Mouse (Mus musculus) mouse trophoblast stem cell (cell line): Measurements from ENCODE around the gene Odc1.
"Not testable (repeated sequence)": the region's sequence is repeated elsewhere in the genome, so short reads cannot be mapped to it uniquely, and the experiment has no call there.

Experiments used
- in situ Hi-C, 2 experiments: fragments of 300-500 bp; cut with MseI, MboI; formaldehyde crosslinking; loops; 2 replicates in 1 of 2; 3 replicates in 1 of 2; pipeline ENCODE4 v1.15.1; 2025

Gene Odc1

DNA sequence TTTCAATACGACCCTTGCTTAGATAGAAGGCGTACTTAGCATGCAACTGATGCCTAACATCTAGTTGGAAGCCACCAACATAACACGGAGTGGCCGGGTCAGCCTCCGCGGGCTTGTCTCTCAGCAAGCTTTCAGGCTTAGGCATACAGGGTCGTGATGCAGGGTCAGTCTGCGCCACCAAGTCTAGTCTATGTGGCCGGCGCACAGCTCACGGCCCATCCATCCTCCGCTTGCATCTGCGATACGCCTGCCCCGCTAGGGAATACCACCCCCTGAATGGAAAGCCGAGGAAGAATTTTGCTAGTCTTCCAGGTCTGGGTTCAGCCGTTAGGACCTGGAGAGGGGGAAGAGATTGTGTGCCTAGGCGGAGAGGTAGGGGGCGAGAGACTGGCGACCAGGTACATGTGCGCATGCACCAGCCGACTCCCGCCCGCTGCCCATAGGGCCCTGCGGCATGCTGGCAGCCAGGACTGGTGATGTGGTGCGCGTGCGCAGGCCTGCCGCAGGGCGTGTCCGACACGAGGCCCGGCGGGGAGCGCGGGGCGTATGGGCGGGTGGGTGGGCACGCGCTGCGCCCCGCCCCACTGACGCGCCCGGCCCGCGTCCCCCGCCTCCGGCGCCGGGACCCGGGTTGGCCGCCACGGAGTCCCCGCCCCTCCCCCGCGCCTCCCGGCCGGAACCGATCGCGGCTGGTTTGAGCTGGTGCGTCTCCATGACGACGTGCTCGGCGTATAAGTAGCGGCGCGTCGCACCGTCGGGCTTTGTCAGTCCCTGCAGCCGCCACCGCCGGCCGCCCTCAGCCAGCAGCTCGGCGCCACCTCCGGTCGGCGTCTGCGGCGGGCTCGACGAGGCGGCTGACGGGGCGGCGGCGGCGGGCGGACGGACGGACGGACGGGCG is at the start of gene Odc1:
TSS of gene Odc1 (plus strand) at position 586 of the 898 bp plus-strand sequence.
- in situ Hi-C loops, result no loop called here

DNA sequence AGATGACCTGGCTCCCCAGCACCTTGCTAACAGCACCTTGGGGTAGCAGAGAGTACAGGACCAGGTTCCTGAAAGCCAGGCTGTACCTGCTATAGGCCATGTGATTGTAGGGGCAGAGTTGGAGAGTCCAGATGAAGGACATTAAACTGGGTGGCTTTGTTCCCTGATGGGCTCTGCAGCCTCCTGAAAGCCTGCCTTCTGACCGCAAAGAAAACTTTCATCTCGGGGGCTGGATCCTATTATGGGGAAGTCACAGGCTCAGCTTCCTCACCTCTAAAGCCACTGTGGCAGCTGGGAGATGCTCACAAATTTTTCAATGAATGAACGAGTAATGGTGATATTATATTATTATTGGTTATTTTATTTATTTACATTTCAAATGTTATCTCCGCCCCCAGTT is 49.8 kb upstream of the Odc1 start:
- in situ Hi-C loops, result no loop called here

DNA sequence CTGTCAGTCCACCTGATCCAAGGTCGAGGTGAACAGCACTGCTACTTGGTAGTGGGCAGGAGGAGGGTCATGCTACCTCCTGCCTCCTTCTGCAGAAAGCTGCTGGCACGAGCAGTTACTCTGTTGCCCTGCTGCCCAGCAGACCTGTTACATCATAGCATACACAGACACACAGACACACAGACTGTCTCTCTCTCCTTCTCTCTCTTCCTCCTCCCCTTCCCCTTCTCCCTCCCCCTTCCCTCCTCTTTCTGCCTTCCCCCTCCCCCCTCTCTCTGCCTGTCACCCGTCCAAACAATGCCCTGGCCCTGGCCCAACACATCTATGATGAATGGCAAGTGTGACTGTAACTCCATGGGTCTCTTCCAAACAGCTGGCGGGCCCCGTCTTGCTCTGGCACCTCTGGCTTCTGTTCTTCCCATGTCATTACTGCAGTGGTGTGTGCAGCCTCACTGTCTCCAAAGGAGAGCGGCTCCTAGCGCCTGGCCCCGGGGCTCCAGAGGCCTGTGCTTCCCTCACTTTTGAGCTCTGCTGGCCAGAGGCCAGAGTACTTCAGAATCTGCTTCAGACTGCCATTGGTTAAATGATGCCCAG is 48.6 kb upstream of the Odc1 start:
- in situ Hi-C loops, result no loop called here

DNA sequence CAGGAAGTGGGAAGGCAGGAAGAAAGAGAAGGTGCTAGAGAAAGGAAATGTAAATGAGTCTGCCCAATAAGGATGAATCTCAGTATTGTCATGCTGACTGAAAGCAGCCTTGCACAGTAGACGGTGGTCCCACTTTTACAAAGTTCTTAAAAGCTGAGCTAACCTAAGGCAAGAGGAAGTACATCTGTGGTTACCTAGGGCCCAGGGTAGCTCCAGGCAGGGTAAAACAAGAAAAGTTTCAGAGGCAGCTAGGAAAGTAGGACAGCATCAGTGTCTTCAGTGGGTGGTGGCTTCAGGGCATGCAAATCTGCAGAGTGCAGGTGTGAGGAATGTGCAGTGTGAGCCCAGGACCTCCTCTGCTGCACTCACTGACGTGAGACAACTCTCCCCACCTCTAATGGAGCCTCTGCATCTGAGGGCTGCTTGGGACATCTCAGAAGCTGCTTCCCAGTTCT is 38.9 kb upstream of the Odc1 start:
- in situ Hi-C loops, result no loop called here

DNA sequence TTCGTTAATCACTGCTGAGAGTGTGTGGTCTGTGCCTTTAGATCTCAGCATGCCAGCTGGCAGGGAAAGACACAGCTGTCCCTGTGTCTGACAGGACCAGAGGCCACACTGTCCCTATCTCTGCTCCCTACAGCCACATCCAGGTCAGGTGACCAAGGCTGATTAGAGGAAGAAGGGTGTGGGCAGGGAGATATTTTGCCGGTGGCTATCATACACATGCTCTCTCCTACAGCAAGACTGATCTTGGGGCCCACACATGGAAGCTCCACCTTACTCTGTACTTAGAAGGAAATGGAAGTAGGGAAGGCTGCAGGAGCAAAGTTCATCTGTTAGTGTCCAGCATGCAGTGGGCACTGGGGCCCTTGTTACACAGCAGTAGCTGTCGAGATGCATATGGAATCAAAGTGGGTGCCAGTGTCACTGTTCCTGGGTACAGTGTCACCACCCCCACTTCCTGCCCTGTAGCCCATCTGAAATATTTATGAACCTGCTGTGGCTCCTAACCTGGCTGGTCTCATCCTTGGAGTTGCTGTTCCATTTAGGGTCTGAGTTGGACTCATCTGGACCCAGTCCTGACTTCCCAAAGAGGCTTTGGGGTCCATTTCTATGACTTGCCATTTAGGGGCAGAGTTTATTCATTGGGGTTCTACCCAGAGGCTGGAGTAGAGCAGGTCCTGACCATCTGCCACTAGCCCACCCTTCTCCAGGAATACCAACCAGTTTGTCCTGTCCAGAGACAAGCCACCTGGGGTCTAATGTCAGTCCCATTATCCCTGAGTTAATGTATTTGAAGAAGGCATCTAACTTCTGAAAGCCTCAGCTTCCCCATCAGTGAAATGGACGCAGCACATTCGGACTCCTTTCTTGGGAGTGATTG is 38.2 kb upstream of the Odc1 start:
- in situ Hi-C loops, result no loop called here

DNA sequence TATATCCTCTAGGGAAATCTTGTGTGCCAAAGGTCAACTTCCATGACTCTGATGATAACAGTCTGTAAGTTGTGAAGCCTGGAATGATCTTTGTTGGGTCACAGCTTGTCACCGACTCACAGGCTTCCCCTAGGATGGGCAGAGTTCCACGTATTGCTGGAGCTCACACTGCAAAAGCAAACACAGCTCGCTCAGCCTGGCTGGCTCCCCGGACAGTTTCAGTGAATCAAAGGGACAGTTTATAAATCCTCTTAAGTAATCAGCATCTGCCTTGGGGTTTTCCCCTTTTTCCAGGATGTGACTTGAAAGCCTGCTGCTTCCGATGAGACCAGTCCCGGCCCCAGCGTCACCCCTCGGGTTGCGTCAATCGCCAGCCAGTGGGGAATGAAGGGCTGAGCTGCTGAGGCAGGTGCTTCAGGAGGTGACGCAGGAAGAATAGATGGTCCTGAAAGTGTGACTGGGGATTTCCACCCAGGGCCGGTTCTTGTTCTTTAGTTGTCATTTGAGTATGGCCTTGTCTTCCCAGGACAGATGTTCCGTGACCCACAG is 37.5 kb upstream of the Odc1 start:
- in situ Hi-C loops, result no loop called here

DNA sequence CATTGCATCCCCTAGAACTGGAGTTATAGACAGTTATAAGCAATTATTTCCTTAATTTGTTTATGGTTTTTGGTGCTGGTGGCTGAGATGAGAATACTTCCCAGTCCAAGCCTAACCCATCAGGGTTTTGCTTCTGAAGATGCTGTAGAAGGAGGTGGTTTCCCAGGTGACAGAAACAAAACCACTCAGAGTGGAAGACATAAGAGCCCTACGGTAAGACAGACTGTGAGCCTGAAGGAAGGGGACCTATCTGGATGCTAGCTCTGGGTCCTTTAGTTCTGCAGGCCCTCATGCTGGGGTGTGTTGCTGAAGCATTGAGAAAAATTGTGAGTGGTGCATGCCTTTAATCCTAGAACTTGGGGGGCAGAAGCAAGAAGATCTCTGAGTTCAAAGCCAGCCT is 35.3 kb upstream of the Odc1 start:
- in situ Hi-C loops, result no loop called here

DNA sequence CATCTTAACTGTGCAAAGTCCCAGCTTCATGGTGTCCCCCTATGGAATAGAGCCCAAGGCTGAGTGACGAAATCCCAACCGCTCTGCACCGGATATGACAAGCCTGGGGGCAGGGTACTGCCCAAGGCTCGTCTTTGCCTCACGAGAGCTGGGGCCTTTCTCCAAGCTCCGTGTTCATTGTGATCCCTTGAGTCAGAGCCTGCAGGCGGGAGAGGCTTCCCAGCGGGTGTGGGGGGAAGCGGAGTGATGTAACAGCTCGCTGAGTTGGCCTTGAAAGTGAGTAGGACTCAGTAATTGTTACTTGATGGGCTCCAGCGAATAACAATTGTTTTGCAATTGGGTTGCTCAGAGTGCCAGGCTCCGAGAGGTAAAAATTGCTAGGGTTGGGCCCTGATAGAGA is 34.4 kb upstream of the Odc1 start:
- in situ Hi-C loops, result no loop called here

DNA sequence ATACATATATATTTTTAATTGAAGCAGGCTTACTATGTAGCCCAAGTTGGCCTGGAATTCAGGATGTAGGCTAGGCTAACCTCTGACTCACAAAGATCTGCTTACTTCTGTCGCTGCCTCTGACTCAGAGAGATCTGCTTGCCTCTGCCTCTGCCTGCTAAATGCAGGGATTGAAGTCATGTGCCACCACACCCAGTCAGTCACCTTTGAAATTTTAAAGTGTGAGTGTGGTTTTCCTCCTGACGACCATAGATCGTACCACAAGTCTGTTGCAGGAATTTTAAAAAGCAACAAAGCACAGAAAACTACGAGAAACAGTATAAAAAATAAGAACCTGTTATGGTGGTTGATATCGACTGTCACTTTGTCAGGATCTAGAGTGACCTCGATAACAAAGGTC is 33.6 kb upstream of the Odc1 start:
- in situ Hi-C loops, result no loop called here

DNA sequence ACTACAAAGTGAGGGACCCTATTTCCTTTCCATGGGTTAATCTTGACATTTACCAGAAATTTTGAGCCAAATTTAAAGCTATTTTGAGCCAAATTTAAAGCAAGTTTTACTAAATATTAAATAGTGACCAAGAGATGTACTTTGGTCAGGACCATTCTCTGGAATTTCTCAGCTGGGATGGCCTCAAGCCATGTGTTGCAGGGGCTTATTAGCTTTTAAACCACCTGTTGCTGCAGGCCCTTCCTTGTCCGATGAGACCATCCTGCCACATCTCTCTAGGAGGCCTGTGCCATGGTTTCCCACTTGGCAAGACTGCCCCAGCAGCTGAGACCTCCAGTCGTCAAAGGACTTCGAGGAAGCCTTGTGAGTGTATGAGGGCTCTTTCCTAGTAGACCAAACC is 15.4 kb upstream of the Odc1 start:
- in situ Hi-C loops, result no loop called here

DNA sequence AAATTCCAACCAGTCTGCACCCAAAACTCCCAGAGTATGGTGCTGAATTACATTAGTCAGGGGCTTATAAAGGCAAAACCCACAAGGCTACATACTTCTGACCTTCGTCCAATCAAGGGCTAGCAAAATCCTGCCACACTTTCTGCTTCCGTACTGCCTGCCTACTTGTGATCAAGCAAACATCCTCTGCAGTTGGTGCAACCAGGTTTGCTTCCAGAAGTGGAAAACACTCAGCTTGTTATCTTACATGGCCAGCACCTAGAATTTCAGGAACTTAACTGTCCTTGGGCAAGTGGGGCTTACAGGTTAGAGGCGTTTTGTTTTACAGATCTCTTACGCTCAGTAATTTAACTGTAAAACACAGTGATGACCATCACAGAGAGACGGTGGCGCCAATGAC is 14.9 kb upstream of the Odc1 start:
- in situ Hi-C loops, result no loop called here

DNA sequence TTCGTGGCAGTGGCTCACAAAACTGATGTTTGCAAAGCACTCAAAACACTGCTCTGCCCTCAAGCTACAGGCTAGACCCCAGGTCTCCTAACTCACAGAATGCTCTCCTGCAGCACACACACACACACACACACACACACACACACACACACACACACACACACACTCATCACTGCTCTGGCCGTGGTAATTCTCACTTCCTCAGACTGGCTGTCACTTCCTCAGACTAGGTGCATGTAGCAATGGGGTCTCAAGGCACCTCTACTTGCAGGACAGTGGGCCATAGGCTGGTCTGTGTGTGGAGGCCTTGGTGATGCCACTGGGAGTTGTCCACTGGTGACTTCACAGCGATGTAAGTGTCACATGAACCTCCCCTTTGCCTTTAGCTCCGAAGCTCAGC is 13.8 kb upstream of the Odc1 start:
- in situ Hi-C loops, result no loop called here

DNA sequence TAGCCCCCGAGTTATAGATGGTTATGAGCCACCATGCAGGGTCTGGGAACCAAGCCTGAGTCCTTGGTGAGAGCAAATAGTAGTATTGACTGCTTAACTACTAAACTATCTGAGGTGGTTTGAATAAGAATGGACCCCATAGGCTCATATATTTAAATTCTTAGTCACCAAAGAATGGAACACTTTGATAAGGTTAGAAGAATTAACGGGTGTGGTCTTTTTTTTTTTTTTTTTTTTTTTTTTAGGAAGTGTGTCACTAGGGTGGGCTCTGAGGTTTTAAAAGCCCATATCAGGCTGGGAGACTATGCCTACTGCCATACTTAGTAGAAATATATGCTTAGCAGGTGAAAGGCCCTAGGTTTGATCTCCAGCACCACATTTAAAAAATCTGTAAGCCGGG is 8.4 kb upstream of the Odc1 start:
- in situ Hi-C loops, result no loop called here

DNA sequence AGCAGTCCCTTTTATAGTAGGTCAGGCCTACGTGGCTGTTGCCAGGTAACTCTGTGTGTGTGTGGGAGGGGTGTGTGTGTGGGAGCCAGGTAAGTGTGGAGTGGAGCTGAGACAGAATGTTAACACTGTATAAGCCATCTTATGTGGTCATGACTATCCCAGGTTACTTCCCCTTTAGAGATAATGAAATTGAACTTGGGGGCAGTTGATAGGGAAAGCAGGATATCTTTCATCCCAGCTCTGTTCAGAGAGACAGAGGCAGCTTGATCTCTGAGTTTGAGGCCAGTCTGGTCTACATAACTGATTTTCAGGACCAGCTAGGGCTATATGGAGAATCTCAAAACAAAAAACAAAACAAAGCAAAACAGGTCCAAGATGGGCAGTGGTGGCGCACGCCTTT is 7.4 kb upstream of the Odc1 start:
- in situ Hi-C loops, result no loop called here

DNA sequence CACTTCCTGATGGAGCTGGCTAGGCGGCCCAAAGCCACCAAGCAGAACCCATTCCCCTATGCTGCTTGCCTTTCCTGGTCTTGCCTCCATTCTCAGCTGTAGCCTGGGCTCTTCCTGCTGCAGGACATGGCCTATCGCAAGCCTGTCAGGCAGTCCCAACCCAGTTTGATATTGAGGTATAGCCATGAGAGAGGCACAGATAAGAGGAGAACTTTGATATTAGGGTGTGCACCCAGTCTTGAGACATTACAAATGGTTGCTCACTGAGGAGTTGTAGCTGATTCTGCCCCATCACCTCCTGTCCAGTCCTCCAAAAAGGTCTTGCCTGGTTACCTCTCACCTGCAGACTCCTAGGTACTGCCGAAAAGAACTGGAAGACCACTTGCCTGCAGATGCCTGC is 6.5 kb upstream of the Odc1 start:
- in situ Hi-C loops, result no loop called here

DNA sequence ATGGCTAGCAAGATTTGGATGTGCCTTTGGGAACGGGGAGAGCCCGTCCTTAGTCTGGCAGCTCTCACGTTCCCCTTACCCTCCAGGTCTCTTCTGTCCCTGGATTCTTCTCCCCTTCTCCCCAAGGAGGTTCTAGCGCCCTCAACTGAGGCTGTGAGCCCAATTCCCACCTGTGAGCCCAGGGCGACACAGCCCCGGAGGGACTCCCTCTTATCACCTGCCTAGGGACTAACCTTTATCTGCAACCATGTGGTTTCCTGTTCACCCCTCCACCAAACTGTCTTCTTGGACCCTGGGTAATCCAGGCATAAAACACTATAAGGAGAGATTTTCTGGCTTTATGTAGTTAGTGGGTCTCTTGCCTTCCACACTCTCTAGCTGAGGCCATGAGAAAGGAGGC is 5.6 kb upstream of the Odc1 start:
- in situ Hi-C loops, result no loop called here

DNA sequence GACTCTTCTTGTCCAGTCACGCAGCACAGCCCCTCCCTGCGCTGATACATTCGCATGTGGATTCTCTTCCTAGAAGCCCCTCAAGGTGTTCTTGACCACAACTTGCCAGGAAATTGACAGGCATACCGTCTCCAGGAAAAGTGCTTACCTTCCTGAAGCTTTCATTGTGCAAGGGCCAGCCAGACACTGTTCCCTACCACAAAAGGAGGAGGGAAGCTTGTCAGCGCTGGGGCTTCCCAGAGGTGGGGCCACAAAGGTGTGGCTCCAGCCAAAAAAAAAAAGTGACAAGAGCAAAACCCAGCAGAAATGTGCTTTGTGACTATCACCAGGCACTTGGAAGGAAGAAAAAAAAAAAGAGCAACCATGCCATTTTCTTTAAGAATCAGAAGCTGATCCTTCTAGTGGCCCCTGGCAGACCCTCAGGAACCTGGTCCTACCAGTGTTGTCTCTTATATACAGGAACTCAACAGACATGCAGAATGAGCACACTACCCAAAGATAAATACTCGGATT is 4.5 kb upstream of the Odc1 start:
- in situ Hi-C loops, result no loop called here

DNA sequence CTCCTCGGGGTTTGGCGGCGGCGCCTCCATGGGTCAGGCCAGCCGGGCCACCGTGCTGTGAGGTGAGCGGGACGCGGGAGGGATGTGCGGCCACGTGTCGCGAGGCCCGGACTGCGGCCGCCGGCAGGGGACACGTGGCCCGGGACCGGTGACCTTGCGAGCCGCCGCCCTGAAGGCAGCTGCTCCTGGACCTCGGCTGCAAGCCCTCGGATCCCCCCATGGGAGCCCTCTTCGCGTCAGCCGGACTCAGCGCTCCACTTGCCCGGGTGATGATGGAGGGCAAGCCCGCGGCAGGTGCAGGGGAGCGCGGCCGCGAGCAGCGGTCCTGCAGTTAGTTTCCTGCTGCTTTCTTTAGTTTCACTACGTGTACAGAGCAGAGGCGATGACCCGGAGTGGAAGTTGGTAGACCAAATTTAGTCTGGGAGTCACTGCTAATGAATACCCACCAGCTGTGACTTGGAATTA is 545 bp downstream of the Odc1 start:
- in situ Hi-C loops, result no loop called here

DNA sequence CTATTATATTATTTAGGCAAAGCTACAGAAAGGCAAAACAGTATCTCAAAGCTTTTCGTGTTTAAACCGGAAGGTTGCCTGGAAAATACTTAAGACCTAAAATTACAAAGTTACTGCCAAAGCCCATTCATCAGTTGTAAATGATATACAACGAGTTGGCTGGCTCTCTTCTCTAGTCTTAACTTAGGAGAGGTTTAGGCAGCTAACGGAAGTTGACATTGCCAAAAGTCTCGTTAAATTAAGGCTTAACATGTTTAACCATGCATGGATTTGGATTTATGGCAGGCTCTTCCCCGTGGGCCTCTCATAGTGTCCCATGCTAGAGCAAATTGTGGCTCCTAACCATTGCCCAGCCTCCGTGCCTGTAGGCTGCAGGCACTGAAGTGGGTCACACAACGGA is 1.3 kb downstream of the Odc1 start:
- in situ Hi-C loops, result no loop called here

DNA sequence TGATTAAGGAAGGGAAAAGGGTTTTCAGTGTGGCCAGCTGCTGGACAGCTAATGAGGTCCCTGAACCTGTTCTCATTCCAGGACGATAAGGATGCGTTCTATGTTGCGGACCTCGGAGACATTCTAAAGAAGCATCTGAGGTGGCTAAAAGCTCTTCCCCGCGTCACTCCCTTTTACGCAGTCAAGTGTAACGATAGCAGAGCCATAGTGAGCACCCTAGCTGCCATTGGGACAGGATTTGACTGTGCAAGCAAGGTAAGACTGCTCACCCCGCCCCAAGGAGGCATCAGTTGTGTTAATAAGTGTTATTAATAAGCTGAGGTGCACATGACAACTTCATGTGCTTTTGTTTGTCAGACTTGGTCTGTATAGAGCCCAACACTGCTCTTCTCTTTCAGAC is 3.0 kb downstream of the Odc1 start:
- in situ Hi-C loops, result not testable (repeated sequence)

DNA sequence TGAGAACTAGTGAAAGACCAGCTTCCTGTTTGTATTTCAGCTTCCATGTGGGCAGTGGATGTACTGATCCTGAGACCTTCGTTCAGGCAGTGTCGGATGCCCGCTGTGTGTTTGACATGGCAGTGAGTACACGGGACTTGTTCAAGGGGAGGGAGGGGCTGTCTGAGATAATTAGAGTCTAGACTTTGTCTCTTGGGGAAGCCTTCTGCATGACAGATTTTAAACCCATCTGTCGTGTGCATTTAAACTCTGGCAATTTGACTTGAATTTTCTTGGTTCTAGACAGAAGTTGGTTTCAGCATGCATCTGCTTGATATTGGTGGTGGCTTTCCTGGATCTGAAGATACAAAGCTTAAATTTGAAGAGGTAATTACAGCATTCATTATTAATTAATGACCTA is 3.9 kb downstream of the Odc1 start:
- in situ Hi-C loops, result no loop called here

DNA sequence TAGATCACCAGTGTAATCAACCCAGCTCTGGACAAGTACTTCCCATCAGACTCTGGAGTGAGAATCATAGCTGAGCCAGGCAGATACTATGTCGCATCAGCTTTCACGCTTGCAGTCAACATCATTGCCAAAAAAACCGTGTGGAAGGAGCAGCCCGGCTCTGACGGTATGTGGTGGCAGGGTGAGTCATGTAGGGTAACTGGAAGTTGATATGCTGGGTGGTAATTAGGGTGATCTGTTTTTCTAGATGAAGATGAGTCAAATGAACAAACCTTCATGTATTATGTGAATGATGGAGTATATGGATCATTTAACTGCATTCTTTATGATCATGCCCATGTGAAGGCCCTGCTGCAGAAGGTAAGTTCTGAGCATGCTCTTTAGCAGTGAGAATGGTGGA is 4.8 kb downstream of the Odc1 start:
- in situ Hi-C loops, result not testable (repeated sequence)
